Mouse (Mus musculus): ENCODE data around the gene Lrch3.

DNA sequence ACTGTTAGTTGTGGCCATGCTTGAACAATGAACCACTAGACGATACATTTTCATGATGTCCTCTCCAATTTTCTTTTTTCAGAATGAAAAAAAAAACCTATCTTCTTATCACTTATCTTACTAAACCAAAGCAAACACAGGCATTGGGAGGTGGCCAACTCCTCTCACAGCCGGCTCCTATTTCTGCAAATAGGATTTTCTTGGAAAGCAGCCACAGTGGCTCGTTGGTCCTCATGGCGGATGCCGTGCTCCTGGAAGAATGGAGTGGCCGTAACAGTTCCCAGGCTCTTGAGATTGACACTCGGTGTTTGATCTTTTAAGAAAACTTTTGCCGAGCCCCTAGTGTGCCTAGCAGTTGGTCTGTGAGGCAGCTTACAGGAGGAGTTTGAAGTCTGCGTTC lies 91.3 kb downstream of the Lrch3 start:
- TF ChIP-seq CTCF (IDR thresholded peaks at IDR 0.05; ENCODE audit: low read depth, low read length) (no peak), POLR2AphosphoS5 (IDR thresholded peaks at IDR 0.05; ENCODE audit: insufficient replicate concordance, low read depth, low read length) (no peak), GATA1 (IDR thresholded peaks at IDR 0.05; ENCODE audit: borderline replicate concordance, low read length) (no peak), GATA2 (IDR thresholded peaks at IDR 0.05; ENCODE audit: borderline replicate concordance, low read depth, low read length) (no peak)
